Mouse (Mus musculus): ENCODE results near the gene Vwc2l. TPM values are rescaled to one million over a fixed set of nuclear protein-coding genes. Genes with fewer than 3 reads are reported as not detected.
A peak's percentile ranks its signal among the peaks of the same experiment; 100 is the strongest.

Gene Vwc2l
- total RNA-seq, 2 experiments from 2014 or later: 9.5 to 11.3 TPM

- H3K27ac ChIP-seq: no peak overlapping the region
- no peak for DNase-seq (ENCODE audit: extremely low spot score in 1 of 2, low spot score in 2 of 2)
- H3K4me3 ChIP-seq: no peak overlapping the region
- intact Hi-C loops (cut with DNase I): no loop called here
- TF ChIP-seq CTCF (IDR thresholded peaks at IDR 0.05): no peak
Measured at GRCm38 (mm10) chr1:70845276-70845675, 119.8 kb downstream of the Vwc2l start.

GRCm38 (mm10) chr1:70851633-70852390 lies 126.3 kb downstream of the Vwc2l start:
- intact Hi-C loops (cut with DNase I): no loop called here
- Histone ChIP-seq H3K27ac (no peak overlapping the region), H3K4me3 (no peak overlapping the region)
- no peak; the same call in 1 of the 2 replicates for TF ChIP-seq CTCF (IDR thresholded peaks at IDR 0.05)
- DNase-seq (ENCODE audit: extremely low spot score in 1 of 2, low spot score in 2 of 2): peak in 1 of 2 experiments; percentile 47

- Histone ChIP-seq H3K4me3 (no peak overlapping the region), H3K27ac (no peak overlapping the region)
- intact Hi-C loops (cut with DNase I): no loop called here
- no peak for DNase-seq (ENCODE audit: extremely low spot score in 1 of 2, low spot score in 2 of 2)
- TF ChIP-seq CTCF (IDR thresholded peaks at IDR 0.05): no peak
Measured at GRCm38 (mm10) chr1:70853446-70853845, 127.9 kb downstream of the Vwc2l start.

- Histone ChIP-seq H3K27ac (no peak overlapping the region), H3K4me3 (no peak overlapping the region)
- no peak for TF ChIP-seq CTCF (IDR thresholded peaks at IDR 0.05)
- DNase-seq (ENCODE audit: extremely low spot score in 1 of 2, low spot score in 2 of 2): no peak
- intact Hi-C loops (cut with DNase I): no loop called here
Measured at GRCm38 (mm10) chr1:70855912-70856311, 130.4 kb downstream of the Vwc2l start.

- no peak for TF ChIP-seq CTCF (IDR thresholded peaks at IDR 0.05)
Measured at GRCm38 (mm10) chr1:70861672-70862071, 136.2 kb downstream of the Vwc2l start.

GRCm38 (mm10) chr1:70866137-70866536 lies 140.6 kb downstream of the Vwc2l start:
- H3K27ac ChIP-seq: no peak overlapping the region
- no peak for TF ChIP-seq CTCF (IDR thresholded peaks at IDR 0.05)
- intact Hi-C loops (cut with DNase I): no loop called here
- no peak overlapping the region for H3K4me3 ChIP-seq
- DNase-seq (ENCODE audit: extremely low spot score in 1 of 2, low spot score in 2 of 2): no peak

More at GRCm38 (mm10) chr1:70861672-70862071, 136.2 kb downstream of the Vwc2l start:
- DNase-seq (ENCODE audit: extremely low spot score in 1 of 2, low spot score in 2 of 2): no peak
- H3K4me3 ChIP-seq: no peak overlapping the region
- no peak overlapping the region for H3K27ac ChIP-seq
- intact Hi-C loops (cut with DNase I): no loop called here

GRCm38 (mm10) chr1:70880496-70880895 lies 155.0 kb downstream of the Vwc2l start:
- no peak overlapping the region for H3K4me3 ChIP-seq
- no peak for TF ChIP-seq CTCF (IDR thresholded peaks at IDR 0.05)
- no peak for DNase-seq (ENCODE audit: extremely low spot score in 1 of 2, low spot score in 2 of 2)
- intact Hi-C loops (cut with DNase I): no loop called here
- H3K27ac ChIP-seq: no peak overlapping the region

GRCm38 (mm10) chr1:70881269-70881668 lies 155.8 kb downstream of the Vwc2l start:
- no peak for DNase-seq (ENCODE audit: extremely low spot score in 1 of 2, low spot score in 2 of 2)
- TF ChIP-seq CTCF (IDR thresholded peaks at IDR 0.05): no peak
- H3K4me3 ChIP-seq: no peak overlapping the region
- intact Hi-C loops (cut with DNase I): no loop called here
- H3K27ac ChIP-seq: no peak overlapping the region

GRCm38 (mm10) chr1:70884156-70884555 lies 158.6 kb downstream of the Vwc2l start:
- TF ChIP-seq CTCF (IDR thresholded peaks at IDR 0.05): no peak
- H3K27ac ChIP-seq: no peak overlapping the region
- no peak overlapping the region for H3K4me3 ChIP-seq
- DNase-seq (ENCODE audit: extremely low spot score in 1 of 2, low spot score in 2 of 2): no peak
- intact Hi-C loops (cut with DNase I): no loop called here

- Histone ChIP-seq H3K4me3 (no peak overlapping the region), H3K27ac (no peak overlapping the region)
- no peak for DNase-seq (ENCODE audit: extremely low spot score in 1 of 2, low spot score in 2 of 2)
- no peak for TF ChIP-seq CTCF (IDR thresholded peaks at IDR 0.05)
- intact Hi-C loops (cut with DNase I): no loop called here
Measured at GRCm38 (mm10) chr1:70902311-70902710, 176.8 kb downstream of the Vwc2l start.

GRCm38 (mm10) chr1:70907366-70907765 lies 181.9 kb downstream of the Vwc2l start:
- no peak overlapping the region for H3K27ac ChIP-seq
- no peak for DNase-seq (ENCODE audit: extremely low spot score in 1 of 2, low spot score in 2 of 2)
- intact Hi-C loops (cut with DNase I): no loop called here
- H3K4me3 ChIP-seq: no peak overlapping the region
- no peak for TF ChIP-seq CTCF (IDR thresholded peaks at IDR 0.05)

- Histone ChIP-seq H3K27ac (no peak overlapping the region), H3K4me3 (no peak overlapping the region)
- DNase-seq (ENCODE audit: extremely low spot score in 1 of 2, low spot score in 2 of 2): no peak
- intact Hi-C loops (cut with DNase I): no loop called here
- no peak for TF ChIP-seq CTCF (IDR thresholded peaks at IDR 0.05)
Measured at GRCm38 (mm10) chr1:70911235-70911634, 185.7 kb downstream of the Vwc2l start.

GRCm38 (mm10) chr1:70913071-70913470 lies 187.6 kb downstream of the Vwc2l start:
- no peak for DNase-seq (ENCODE audit: extremely low spot score in 1 of 2, low spot score in 2 of 2)
- Histone ChIP-seq H3K4me3 (no peak overlapping the region), H3K27ac (no peak overlapping the region)
- no peak for TF ChIP-seq CTCF (IDR thresholded peaks at IDR 0.05)
- intact Hi-C loops (cut with DNase I): no loop called here

All from left cerebral cortex, adult 2 months (tissue).